Mouse (Mus musculus) liver, adult 2 months (tissue): ENCODE results near the gene Cdh16. TPM values are rescaled to one million over a fixed set of nuclear protein-coding genes. Genes with fewer than 3 reads are reported as not detected.

ENCODE experiments used
- DNase-seq: peaks from one replicate; pipeline ENCODE4 v3.0.0-alpha.2; 2011; ENCODE audit warnings: low read depth, low spot score; ENCODE audit errors: extremely low read depth
- H3K27ac ChIP-seq: fragments of 200-500 bp; replicated peaks from 2 replicates; pipeline ENCODE4 v1.5.1; 2012; ENCODE audit warnings: low read depth, mild to moderate bottlenecking, control low read depth, inconsistent platforms, low read length; ENCODE audit not compliant: insufficient read depth
- H3K27me3 ChIP-seq: fragments of 200-500 bp; 2 replicates; pipeline ENCODE4 v1.6.1; 2012; ENCODE audit warnings: mild to moderate bottlenecking, moderate library complexity, low read length, inconsistent platforms; ENCODE audit not compliant: control insufficient read depth, insufficient read depth
- H3K36me3 ChIP-seq: fragments of 200-500 bp; 2 replicates; pipeline ENCODE4 v1.6.1; 2012; ENCODE audit warnings: low read length, inconsistent platforms; ENCODE audit not compliant: control insufficient read depth, insufficient read depth
- H3K4me1 ChIP-seq: fragments of 200-500 bp; 2 replicates; pipeline ENCODE4 v1.6.1; 2011; ENCODE audit warnings: low read length; ENCODE audit not compliant: control insufficient read depth, insufficient read depth
- H3K4me3 ChIP-seq: fragments of 200-500 bp; 2 replicates; pipeline ENCODE4 v1.5.1; 2011; ENCODE audit warnings: low read depth, mild to moderate bottlenecking, control low read depth, low read length, moderate library complexity; ENCODE audit not compliant: insufficient read depth
- H3K79me2 ChIP-seq: fragments of 200-500 bp; 2 replicates; pipeline ENCODE4 v1.6.1; 2012; ENCODE audit warnings: inconsistent platforms, mild to moderate bottlenecking, low read length, moderate library complexity; ENCODE audit not compliant: control insufficient read depth, insufficient read depth
- H3K9ac ChIP-seq: fragments of 200-500 bp; 2 replicates; pipeline ENCODE4 v1.6.1; 2012; ENCODE audit warnings: low read depth, mild to moderate bottlenecking, control low read depth, inconsistent platforms, low read length
- CTCF ChIP-seq: fragments of 200-500 bp; IDR thresholded peaks from 2 replicates; pipeline ENCODE4 v1.5.1; 2011; ENCODE audit warnings: low read depth, low read length, control low read depth
- POLR2A ChIP-seq: fragments of 200-500 bp; IDR thresholded peaks from 2 replicates; pipeline ENCODE4 v1.6.1; 2011; ENCODE audit warnings: low read length, control low read depth; ENCODE audit not compliant: insufficient read depth; ENCODE audit errors: extremely low read depth
- WGBS: fragments of 180-500 bp; shearing (Covaris S2); methylation state at CpG from one replicate; pipeline ENCODE4 v1.1.7; 2018; 5-methylcytosine and 5-hydroxymethylcytosine counted together
- polyA plus RNA-seq: library from polyadenylated mRNA; depleted of rRNA; stranded (reverse); fragments of >200 nt; gene quantifications from 2 replicates; pipeline ENCODE4 v1.2.3, GENCODE M21; 2012
- total RNA-seq: library from RNA; depleted of rRNA; stranded (reverse); fragments of >200 nt; gene quantifications from 2 replicates; pipeline ENCODE4 v1.2.3, GENCODE M21; 2014

Gene Cdh16
- total and polyA plus RNA-seq, 2 experiments = not detected

- peaks cover 4% of the 10 kb centered on the region; the same call in 1 of the 2 replicates for H3K4me1 ChIP-seq
- H3K79me2 ChIP-seq = no peaks in the 10 kb centered on the region
- H3K4me3 ChIP-seq = no peak overlapping the region
- H3K27ac ChIP-seq = no peak overlapping the region
- peaks cover 7% of the 10 kb centered on the region for H3K27me3 ChIP-seq
- TF ChIP-seq POLR2A (no peak), CTCF (no peak)
- H3K9ac ChIP-seq = no peak overlapping the region
- H3K36me3 ChIP-seq = no peaks in the 10 kb centered on the region
- DNase-seq = no peak
- 96% methylated on average over 21 of the region's 21 CpGs for WGBS
These were observed 4.2 kb upstream of the Cdh16 start for GRCm38 (mm10) chr8:104628402-104628801.

- H3K4me1 ChIP-seq = peaks cover 4% of the 10 kb centered on the region; the same call in 1 of the 2 replicates
- no peak for TF ChIP-seq POLR2A
- no peak for TF ChIP-seq CTCF
- no peaks in the 10 kb centered on the region for H3K36me3 ChIP-seq
- H3K9ac ChIP-seq = no peak overlapping the region
- no peak overlapping the region for H3K27ac ChIP-seq
- WGBS = 66% methylated on average over 4 of the region's 4 CpGs
- H3K27me3 ChIP-seq = peaks cover 5% of the 10 kb centered on the region
- DNase-seq = no peak
- no peaks in the 10 kb centered on the region for H3K79me2 ChIP-seq
- no peak overlapping the region for H3K4me3 ChIP-seq
These were observed 3.0 kb upstream of the Cdh16 start for GRCm38 (mm10) chr8:104627065-104627740.

- Histone ChIP-seq H3K4me1 (no peaks in the 10 kb centered on the region), H3K9ac (no peak overlapping the region), H3K4me3 (no peak overlapping the region), H3K27ac (no peak overlapping the region), H3K36me3 (no peaks in the 10 kb centered on the region), H3K79me2 (no peaks in the 10 kb centered on the region), H3K27me3 (no peaks in the 10 kb centered on the region)
- TF ChIP-seq POLR2A = no peak
- no peak for TF ChIP-seq CTCF
- 71% methylated on average over 5 of the region's 5 CpGs for WGBS
- DNase-seq = no peak
These were observed 3.4 kb downstream of the Cdh16 start for GRCm38 (mm10) chr8:104620765-104621164.

- H3K79me2 ChIP-seq = no peaks in the 10 kb centered on the region
- TF ChIP-seq CTCF = no peak
- no peak for TF ChIP-seq POLR2A
- no peak for DNase-seq
- H3K27me3 ChIP-seq = no peaks in the 10 kb centered on the region
- 81% methylated on average over 4 of the region's 4 CpGs for WGBS
- no peak overlapping the region for H3K27ac ChIP-seq
- no peak overlapping the region for H3K4me3 ChIP-seq
- no peaks in the 10 kb centered on the region for H3K4me1 ChIP-seq
- H3K36me3 ChIP-seq = no peaks in the 10 kb centered on the region
- H3K9ac ChIP-seq = no peak overlapping the region
These were observed 11.1 kb downstream of the Cdh16 start for GRCm38 (mm10) chr8:104613119-104613518.

- no peak overlapping the region for H3K4me3 ChIP-seq
- H3K27me3 ChIP-seq = no peaks in the 10 kb centered on the region
- TF ChIP-seq POLR2A = no peak
- DNase-seq = no peak
- no peaks in the 10 kb centered on the region for H3K79me2 ChIP-seq
- no peaks in the 10 kb centered on the region for H3K36me3 ChIP-seq
- no peaks in the 10 kb centered on the region for H3K4me1 ChIP-seq
- no peak overlapping the region for H3K9ac ChIP-seq
- H3K27ac ChIP-seq = no peak overlapping the region
- 78% methylated on average over 4 of the region's 4 CpGs for WGBS
These were observed 12.6 kb downstream of the Cdh16 start for GRCm38 (mm10) chr8:104611613-104612012.

- Histone ChIP-seq H3K9ac (no peak overlapping the region), H3K4me3 (no peak overlapping the region), H3K79me2 (no peaks in the 10 kb centered on the region), H3K27ac (no peak overlapping the region), H3K36me3 (no peaks in the 10 kb centered on the region), H3K27me3 (no peaks in the 10 kb centered on the region), H3K4me1 (no peaks in the 10 kb centered on the region)
- 86% methylated on average over 12 of the region's 12 CpGs for WGBS
- no peak for DNase-seq
- TF ChIP-seq POLR2A (no peak), CTCF (no peak)
These were observed 13.9 kb downstream of the Cdh16 start for GRCm38 (mm10) chr8:104610185-104610766.
